Mouse (Mus musculus) layer of hippocampus, adult 2 months (tissue): ENCODE measurements around the gene Hspa5. TPM values are rescaled to one million over a fixed set of nuclear protein-coding genes. Genes with fewer than 3 reads are reported as not detected.
"Not testable (repeated sequence)": the region's sequence is repeated elsewhere in the genome, so short reads cannot be mapped to it uniquely, and the experiment has no call there.

ENCODE experiments used
- DNase-seq, 2 experiments: peaks; one replicate each; pipeline ENCODE4 v3.0.0; 2022; ENCODE audit warnings: low spot score in 2 of 2
- H3K27ac ChIP-seq: fragments of 200-600 bp; 2 replicates; pipeline ENCODE4 v1.8.1; 2022
- H3K4me3 ChIP-seq: fragments of 200-600 bp; 2 replicates; pipeline ENCODE4 v1.8.1; 2022; ENCODE audit warnings: mild to moderate bottlenecking
- CTCF ChIP-seq: fragments of 200-600 bp; conservative IDR thresholded peaks from 2 replicates; pipeline ENCODE4 v1.8.1; 2022; ENCODE audit warnings: antibody characterized with exemption, mild to moderate bottlenecking, moderate library complexity
- total RNA-seq, 2 experiments: library from RNA; stranded (reverse); gene quantifications; 2 replicates each; pipeline ENCODE4 v1.2.3; 2021

The Hspa5 gene
- total RNA-seq, 2 experiments from 2014 or later, result 277 to 315 TPM

GRCm38 (mm10) chr2:34777237-34777868, 5.6 kb downstream of the Hspa5 start:
- H3K27ac ChIP-seq, result no peak overlapping the region
- TF ChIP-seq CTCF, result no peak
- no peak for DNase-seq

DNA sequence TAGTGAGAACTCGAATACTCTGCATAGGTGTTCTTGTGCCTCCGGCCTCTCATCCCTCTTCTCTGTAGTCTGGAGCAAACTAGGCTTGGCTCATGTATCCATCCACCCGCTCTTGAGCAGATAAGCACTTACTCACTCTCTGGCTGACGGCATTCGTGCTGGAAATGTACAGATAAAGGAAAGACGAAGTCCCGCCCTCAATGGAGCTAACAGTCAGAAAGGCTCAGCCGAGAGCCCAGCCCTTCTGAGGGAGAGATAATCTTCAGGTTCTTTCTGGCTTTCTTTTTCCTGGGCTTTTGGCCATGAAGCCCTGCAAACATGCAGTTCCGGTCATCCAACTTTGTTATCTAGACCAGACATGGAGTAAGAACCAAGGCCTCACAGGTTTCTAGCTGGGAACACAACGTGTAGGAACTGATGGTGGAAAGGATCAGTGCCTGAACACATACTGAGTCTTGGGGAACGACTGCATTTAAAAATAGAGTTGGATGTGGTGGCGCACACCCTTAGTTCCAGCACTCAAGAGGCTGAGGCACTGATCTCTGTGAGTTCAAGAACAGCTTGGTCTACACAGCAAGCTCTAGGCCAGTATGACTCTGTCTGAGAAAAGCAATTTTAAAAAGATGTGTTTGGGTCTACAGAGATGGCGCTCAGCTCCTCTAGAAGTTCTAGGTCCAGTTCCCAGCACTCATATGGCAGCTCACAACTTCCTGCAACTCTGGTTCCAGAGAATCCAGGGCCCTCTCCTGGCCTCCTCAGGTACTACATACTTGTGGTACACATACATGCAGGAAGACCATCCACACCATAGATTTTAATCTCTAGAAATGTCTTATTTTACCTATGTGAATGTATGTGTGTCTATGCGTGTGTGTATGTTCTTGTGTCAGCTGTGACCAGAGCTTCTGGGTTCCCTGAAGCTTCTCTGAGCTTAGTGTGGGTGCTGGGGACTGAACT, 11.6 kb downstream of the Hspa5 start:
- TF ChIP-seq CTCF, result no peak
- no peak overlapping the region for H3K4me3 ChIP-seq
- H3K27ac ChIP-seq, result no peak overlapping the region
- DNase-seq, result no peak

More at GRCm38 (mm10) chr2:34777237-34777868, 5.6 kb downstream of the Hspa5 start:
- H3K4me3 ChIP-seq, result no peak overlapping the region; the same call in 1 of the 2 replicates

DNA sequence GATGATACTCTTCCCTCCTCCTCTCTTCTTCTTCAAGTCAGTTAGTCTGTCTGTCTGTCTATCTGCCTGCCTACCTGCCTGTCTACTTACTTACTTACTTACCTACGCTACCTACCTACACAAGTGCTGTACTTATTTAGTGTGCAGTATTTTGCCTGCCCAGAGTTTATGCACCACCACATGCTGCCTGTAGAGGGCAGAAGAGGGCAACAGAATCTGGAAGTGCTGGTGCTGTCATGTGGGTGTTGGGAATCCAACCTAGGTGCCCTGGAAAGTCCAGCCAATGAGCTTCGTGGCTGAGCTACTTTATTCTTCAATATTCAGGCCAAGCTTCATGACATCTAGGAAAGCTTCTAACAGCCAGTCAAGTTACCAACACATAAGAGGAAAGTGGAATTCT, 12.3 kb downstream of the Hspa5 start:
- DNase-seq, result no peak
- Histone ChIP-seq H3K4me3 (no peak overlapping the region), H3K27ac (no peak overlapping the region)
- peak; percentile 81 for TF ChIP-seq CTCF

- no peak overlapping the region for H3K27ac ChIP-seq
- no peak for TF ChIP-seq CTCF
- DNase-seq, result no peak
- H3K4me3 ChIP-seq, result no peak overlapping the region
Measured at GRCm38 (mm10) chr2:34790282-34790681, 18.5 kb downstream of the Hspa5 start.

DNA sequence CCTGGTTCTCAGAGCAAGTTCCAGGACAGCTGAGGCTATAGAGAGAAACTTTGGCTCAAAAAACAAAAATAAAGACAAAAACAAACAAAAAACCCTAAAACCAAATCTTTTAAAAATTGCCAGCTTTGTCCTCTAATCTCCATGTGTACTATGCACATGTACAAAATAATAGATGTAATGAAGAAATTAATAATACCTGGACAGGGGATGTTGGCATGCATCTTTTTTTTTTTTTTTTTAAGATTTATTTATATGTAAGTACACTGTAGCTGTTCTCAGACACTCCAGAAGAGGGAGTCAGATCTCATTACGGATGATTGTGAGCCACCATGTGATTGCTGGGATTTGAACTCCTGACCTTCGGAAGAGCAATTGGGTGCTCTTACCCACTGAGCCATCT, 20.8 kb downstream of the Hspa5 start:
- not testable (repeated sequence) for H3K4me3 ChIP-seq, H3K27ac ChIP-seq, DNase-seq
- TF ChIP-seq CTCF, result peak; percentile 49

- DNase-seq, result no peak
- H3K4me3 ChIP-seq, result no peak overlapping the region
- H3K27ac ChIP-seq, result no peak overlapping the region
- TF ChIP-seq CTCF, result no peak
Measured at GRCm38 (mm10) chr2:34794511-34794910, 22.7 kb downstream of the Hspa5 start.

- DNase-seq, result no peak
- H3K4me3 ChIP-seq, result no peak overlapping the region
- TF ChIP-seq CTCF, result no peak
- no peak overlapping the region for H3K27ac ChIP-seq
Measured at GRCm38 (mm10) chr2:34795426-34795825, 23.7 kb downstream of the Hspa5 start.

DNA sequence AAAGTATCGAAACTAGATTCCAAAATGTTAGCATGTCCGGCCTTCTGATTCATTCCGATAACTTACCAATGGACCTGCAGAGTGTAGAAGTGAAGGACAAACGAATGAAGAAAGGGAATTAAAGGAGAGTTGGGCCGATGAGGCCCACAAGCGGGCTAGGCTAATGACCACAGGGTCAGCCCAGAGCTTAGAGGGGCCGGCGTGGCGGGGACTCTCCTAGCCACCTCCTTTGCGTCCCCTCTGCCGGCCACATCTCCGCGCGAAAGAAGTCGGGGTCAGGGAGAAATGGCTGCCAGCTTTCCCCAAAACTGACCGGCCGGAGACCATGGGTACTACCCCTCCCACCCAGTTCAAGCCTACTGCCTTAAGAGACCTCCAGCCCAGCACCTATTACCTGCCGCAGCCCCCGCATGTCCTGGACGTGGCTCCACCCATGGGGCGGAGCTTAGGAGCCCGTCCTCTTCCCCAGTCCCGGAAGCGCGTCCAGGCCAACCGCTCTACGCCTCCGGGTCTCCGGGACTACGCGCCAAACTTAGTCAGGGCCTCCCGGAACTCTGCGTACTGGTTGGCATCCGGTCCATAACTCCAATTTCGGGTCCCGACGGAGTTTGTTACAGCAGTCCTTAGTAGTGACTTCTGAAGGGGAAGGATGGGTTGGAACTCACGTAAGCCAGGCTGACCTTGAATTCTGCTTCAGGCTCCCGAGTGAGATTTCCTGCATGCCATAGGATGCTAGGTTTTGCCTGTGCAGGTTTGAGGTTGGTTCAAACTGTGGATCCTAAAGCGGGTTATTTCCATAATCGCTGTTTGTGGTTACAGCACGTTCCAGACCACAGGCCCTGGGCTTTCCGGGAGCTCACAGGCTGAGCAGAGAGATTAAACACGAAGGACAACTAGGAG, 27.8 kb downstream of the Hspa5 start, which contains the start of gene Rabepk:
Gene Rabepk (minus strand): TSS at position 556 of the 900 bp plus-strand sequence.
- peak; percentile 71 to 82 for DNase-seq
- peak within 1 kb of the TSS; percentile 72 for H3K4me3 ChIP-seq
- TF ChIP-seq CTCF, result no peak
- H3K27ac ChIP-seq, result peak within 1 kb of the TSS; percentile 77

GRCm38 (mm10) chr2:34800371-34800770, 28.6 kb downstream of the Hspa5 start:
- no peak for TF ChIP-seq CTCF
- peak overlapping the region; percentile 72 for H3K4me3 ChIP-seq
- peak overlapping the region; percentile 77; the same call in 1 of the 2 replicates for H3K27ac ChIP-seq
- no peak for DNase-seq

DNA sequence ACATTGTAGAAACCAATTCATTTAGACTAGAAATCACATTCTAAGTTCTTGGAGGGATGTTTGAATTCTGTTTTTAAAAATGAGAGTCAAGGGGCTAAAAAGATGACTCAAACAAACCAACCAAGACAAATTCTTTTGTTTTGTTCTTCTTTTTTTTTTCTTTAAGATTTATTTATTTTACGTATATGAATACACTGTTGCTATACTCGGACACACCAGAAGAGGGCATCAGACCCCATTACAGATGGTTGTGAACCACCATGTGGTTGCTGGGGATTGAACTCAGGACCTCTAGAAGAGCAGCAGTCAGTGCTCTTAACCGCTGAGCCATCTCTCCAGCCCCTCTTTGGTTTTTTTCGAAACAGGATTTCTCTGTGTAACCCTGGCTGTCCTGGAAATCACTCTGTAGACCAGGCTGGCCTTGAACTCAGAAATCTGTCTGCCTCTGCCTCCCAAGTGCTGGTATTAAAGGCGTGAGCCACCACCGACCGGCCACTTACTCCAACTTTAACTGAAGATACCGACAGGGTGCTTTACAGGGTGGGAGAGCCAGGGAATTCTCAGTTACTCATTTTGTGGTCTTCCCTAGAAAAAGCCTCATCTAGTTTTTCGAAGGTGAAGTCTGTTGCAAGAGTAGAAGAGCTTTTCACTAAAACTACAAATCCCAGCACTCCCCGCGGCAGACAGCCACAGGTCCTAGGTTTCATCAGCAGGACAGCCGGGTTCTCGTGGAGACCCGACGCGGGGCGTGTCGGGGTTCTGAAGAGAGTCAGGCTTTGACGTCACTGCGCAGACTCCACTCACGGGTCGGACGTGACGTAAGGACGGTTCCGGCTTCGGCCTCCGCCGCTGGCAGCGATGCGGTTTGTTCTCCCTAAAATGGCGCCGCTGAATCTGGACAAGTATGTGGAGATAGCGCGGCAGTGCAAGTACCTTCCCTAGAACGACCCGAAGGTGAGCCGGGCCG, 30.0 kb downstream of the Hspa5 start:
- DNase-seq, result peak; percentile 98
- peak overlapping the region; percentile 94 for H3K27ac ChIP-seq
- peak overlapping the region; percentile 75 for H3K4me3 ChIP-seq
- peak; percentile 57 for TF ChIP-seq CTCF

GRCm38 (mm10) chr2:34802565-34803245, 30.9 kb downstream of the Hspa5 start:
- H3K4me3 ChIP-seq, result peak overlapping the region; percentile 75
- H3K27ac ChIP-seq, result peak overlapping the region; percentile 94
- not testable (repeated sequence) for DNase-seq
